Mouse (Mus musculus) embryonic fibroblast, embryonic 13.5 days (primary cell): ENCODE measurements around the gene Tbx4.

Experiments
- CTCF ChIP-seq: IDR thresholded peaks from 2 replicates; pipeline ENCODE4 v1.5.1; 2011; ENCODE audit warnings: mild to moderate bottlenecking, control low read depth, low read length, moderate library complexity, borderline replicate concordance; ENCODE audit not compliant: insufficient read depth
- POLR2A ChIP-seq: IDR thresholded peaks from 2 replicates; pipeline ENCODE4 v1.6.1; 2011; ENCODE audit warnings: low read depth, mild to moderate bottlenecking, control low read depth, low read length, moderate library complexity

GRCm38 (mm10) chr11:85913506-85913905, 27.3 kb downstream of the Tbx4 start:
- TF ChIP-seq POLR2A (no peak), CTCF (no peak)
